In the genomic region with DNA sequence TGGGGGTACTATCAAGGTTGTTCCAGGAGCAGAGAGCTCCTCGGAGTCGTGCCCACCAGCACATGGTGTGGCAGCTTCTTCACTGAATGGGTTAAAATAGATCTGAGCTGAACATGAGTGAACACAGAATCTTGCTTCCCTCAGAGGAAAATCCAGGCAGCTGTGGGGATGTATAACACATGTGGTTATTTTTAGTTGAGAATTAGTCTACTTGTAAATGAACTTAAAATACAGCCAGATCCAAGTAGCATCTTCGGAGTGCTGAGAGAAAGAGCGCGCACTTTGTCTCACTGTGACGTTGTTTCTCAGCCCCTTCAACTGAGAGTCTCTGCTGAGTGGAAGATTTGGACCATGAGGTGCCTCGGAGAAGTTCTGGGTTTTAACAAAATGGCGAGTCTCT, we compare ENCODE assay signal across 21 mouse cellular contexts. TPM values are rescaled to one million over a fixed set of nuclear protein-coding genes. Genes with fewer than 3 reads are reported as not detected.
A peak's percentile ranks its signal among the peaks of the same experiment; 100 is the strongest.
DNase-seq lines count a peak whose midpoint lies in the region; ATAC-seq lines count a peak whose summit lies in the region.
"Had no signal": no experiment of that assay in that cellular context is flagged by ENCODE, and none has a peak within 500 bp of the region (broad histone marks: within the 10 kb centered on the region; RNA-seq: fewer than 3 reads in every experiment).

No protein-coding gene starts in this region.

- no peak for DNase-seq in heart, embryonic 10.5 days (ENCODE audit: low spot score)
- no peak for DNase-seq in limb, embryonic 10.5 days (ENCODE audit: low spot score)
- DNase-seq in layer of hippocampus, postnatal 14 days (ENCODE audit: low spot score in 2 of 2), result no peak
- DNase-seq: adrenal gland, adult 2 months; cerebellum, adult 11 months; cerebellum, postnatal 10 days; heart, postnatal 14 days; kidney, adult 8-10 months; kidney, postnatal 14 days; lung, adult 18-20 months; right cerebral cortex, postnatal 4 days had no signal

- no peak overlapping the region for H3K4me3 ChIP-seq in heart, embryonic 14.5 days (ENCODE audit: control insufficient read depth in 1 of 2, insufficient read depth in 1 of 2, low read depth in 1 of 2, low read length in 2 of 2)
- no peak overlapping the region for H3K4me3 ChIP-seq in heart, embryonic 10.5 days
- H3K4me3 ChIP-seq in limb, embryonic 13.5 days, result no peak overlapping the region
- H3K4me3 ChIP-seq in limb, embryonic 10.5 days, result no peak overlapping the region
- no peak overlapping the region for H3K4me3 ChIP-seq in embryonic facial prominence, embryonic 15.5 days (replicated peaks)
- H3K4me3 ChIP-seq: layer of hippocampus, adult 2 months had no signal

- 65% methylated on average over 8 of the region's 8 CpGs for WGBS in heart, embryonic 14.5 days
- WGBS in heart, embryonic 10.5 days, result 81% methylated on average over 8 of the region's 8 CpGs
- 71% methylated on average over 8 of the region's 8 CpGs for WGBS in limb, embryonic 13.5 days
- 93% methylated on average over 8 of the region's 8 CpGs for WGBS in limb, embryonic 10.5 days
- WGBS in embryonic facial prominence, embryonic 15.5 days, result 41% methylated on average over 8 of the region's 8 CpGs

- no peaks in the 10 kb centered on the region for H3K36me3 ChIP-seq in heart, embryonic 14.5 days (ENCODE audit: control insufficient read depth, insufficient read depth, low read length)
- H3K36me3 ChIP-seq in heart, embryonic 10.5 days, result no peaks in the 10 kb centered on the region
- peaks cover 7% of the 10 kb centered on the region; the same call in 1 of the 2 replicates for H3K36me3 ChIP-seq in limb, embryonic 13.5 days
- peaks cover 13% of the 10 kb centered on the region for H3K36me3 ChIP-seq in limb, embryonic 10.5 days
- H3K36me3 ChIP-seq in embryonic facial prominence, embryonic 15.5 days, result no peaks in the 10 kb centered on the region

- peaks cover 7 to 10% of the 10 kb centered on the region in 2 experiments; a peak in 3 of 4 replicates for H3K4me1 ChIP-seq in heart, embryonic 14.5 days (ENCODE audit: control insufficient read depth in 2 of 2, insufficient read depth in 2 of 2, low read length in 2 of 2)
- H3K4me1 ChIP-seq in heart, embryonic 10.5 days, result peaks cover 12% of the 10 kb centered on the region; the same call in 1 of the 2 replicates
- H3K4me1 ChIP-seq in limb, embryonic 13.5 days, result peaks cover 23% of the 10 kb centered on the region
- H3K4me1 ChIP-seq in limb, embryonic 10.5 days, result no peaks in the 10 kb centered on the region; the same call in 1 of the 2 replicates
- H3K4me1 ChIP-seq in embryonic facial prominence, embryonic 15.5 days, result peaks cover 30% of the 10 kb centered on the region

- no peaks in the 10 kb centered on the region for H3K27me3 ChIP-seq in heart, embryonic 14.5 days (ENCODE audit: control insufficient read depth, insufficient read depth, low read length)
- peaks cover 47% of the 10 kb centered on the region for H3K27me3 ChIP-seq in heart, embryonic 10.5 days (ENCODE audit: insufficient read depth, poor library complexity, severe bottlenecking)
- H3K27me3 ChIP-seq in limb, embryonic 13.5 days, result no peaks in the 10 kb centered on the region
- H3K27me3 ChIP-seq in limb, embryonic 10.5 days (ENCODE audit: low read depth, poor library complexity, severe bottlenecking), result no peaks in the 10 kb centered on the region
- H3K27me3 ChIP-seq in embryonic facial prominence, embryonic 15.5 days, result no peaks in the 10 kb centered on the region; the same call in 1 of the 2 replicates

- ATAC-seq in heart, embryonic 14.5 days (ENCODE audit: insufficient number of reproducible peaks, insufficient read depth, low FRiP score, low read depth), result peak; percentile 17; the same call in 1 of the 2 replicates
- ATAC-seq in limb, embryonic 13.5 days (ENCODE audit: low FRiP score, low read depth), result no peak
- no peak for ATAC-seq in embryonic facial prominence, embryonic 15.5 days (ENCODE audit: insufficient number of reproducible peaks, low FRiP score, low TSS enrichment, low read depth)
- ATAC-seq in activated CD4-positive, CD25-positive, alpha-beta regulatory T cell, adult 4 months, result no peak

- H3K4me2 ChIP-seq in heart, embryonic 14.5 days (ENCODE audit: low read length), result peak overlapping the region; percentile 24; the same call in 1 of the 2 replicates
- H3K4me2 ChIP-seq in limb, embryonic 13.5 days (replicated peaks), result peak overlapping the region; percentile 9; the same call in 1 of the 2 replicates
- peak overlapping the region; percentile 24 for H3K4me2 ChIP-seq in embryonic facial prominence, embryonic 15.5 days (replicated peaks)
- H3K4me2 ChIP-seq: hindbrain, embryonic 14.5 days; liver, embryonic 11.5 days; midbrain, embryonic 11.5 days had no signal

- no peak overlapping the region for H3K9ac ChIP-seq in heart, embryonic 14.5 days (ENCODE audit: low read length)
- no peak overlapping the region for H3K9ac ChIP-seq in limb, embryonic 13.5 days
- H3K9ac ChIP-seq in embryonic facial prominence, embryonic 15.5 days, result no peak overlapping the region
- H3K9ac ChIP-seq: hindbrain, embryonic 14.5 days had no signal

- peaks cover 4% of the 10 kb centered on the region; the same call in 1 of the 2 replicates for H3K9me3 ChIP-seq in heart, embryonic 14.5 days (ENCODE audit: control insufficient read depth, low read length)
- no peaks in the 10 kb centered on the region for H3K9me3 ChIP-seq in heart, embryonic 10.5 days
- peaks cover 8% of the 10 kb centered on the region; the same call in 1 of the 2 replicates for H3K9me3 ChIP-seq in limb, embryonic 13.5 days
- H3K9me3 ChIP-seq in limb, embryonic 10.5 days (replicated peaks), result no peaks in the 10 kb centered on the region
- H3K9me3 ChIP-seq in embryonic facial prominence, embryonic 15.5 days (replicated peaks), result no peaks in the 10 kb centered on the region

- peak overlapping the region in 1 of 2 experiments; percentile 25; a peak in 1 of 4 replicates for H3K27ac ChIP-seq in heart, embryonic 14.5 days (replicated peaks in 1 of 2; ENCODE audit: control insufficient read depth in 1 of 2, insufficient read depth in 1 of 2, low read depth in 2 of 2, low read length in 2 of 2)
- H3K27ac ChIP-seq in heart, embryonic 10.5 days, result no peak overlapping the region
- H3K27ac ChIP-seq in limb, embryonic 13.5 days, result peak overlapping the region; percentile 55; the same call in 1 of the 2 replicates
- no peak overlapping the region for H3K27ac ChIP-seq in limb, embryonic 10.5 days
- H3K27ac ChIP-seq in embryonic facial prominence, embryonic 15.5 days (replicated peaks), result peak overlapping the region; percentile 78
- H3K27ac ChIP-seq: hindbrain, embryonic 14.5 days; macrophage had no signal

RNA-seq across cellular contexts. Expression of gene Slc4a8, which starts 53.8 kb away (rescaled TPM):
- polyA plus RNA-seq in heart, embryonic 14.5 days (2014; fragmentation: Nextera tagmentation; extraction: Ambion mirVana), result 0.27 and 0.76 TPM in 2 replicates
- polyA plus RNA-seq in heart, embryonic 10.5 days (2016; fragmentation: Nextera tagmentation; extraction: Ambion mirVana), result 2.2 and 2.3 TPM in 2 replicates
- polyA plus RNA-seq in limb, embryonic 13.5 days (2015; fragmentation: Nextera tagmentation; extraction: Ambion mirVana), result 4.8 and 4.9 TPM in 2 replicates
- polyA plus RNA-seq in limb, embryonic 10.5 days (2016; fragmentation: Nextera tagmentation; extraction: Ambion mirVana), result 7.1 and 9.7 TPM in 2 replicates
- 4.8 TPM in 2 replicates for polyA plus RNA-seq in embryonic facial prominence, embryonic 15.5 days (2015; fragmentation: Nextera tagmentation; extraction: Ambion mirVana)
- total RNA-seq in layer of hippocampus, postnatal 14 days (2021), result 10 to 100 TPM; 79.1 to 82.0 TPM
- polyA plus RNA-seq in activated CD4-positive, CD25-positive, alpha-beta regulatory T cell, adult 4 months (2017; shearing (Covaris generic)), result 10 to 100 TPM in 1 of 2 experiments, 1 to 10 TPM in 1; 8.6 to 10.2 TPM

RNA-seq across cellular contexts. Expression of gene Scn8a, which starts 54.3 kb away (rescaled TPM):
- 0.27 and 0.31 TPM in 2 replicates for polyA plus RNA-seq in heart, embryonic 14.5 days (2014; fragmentation: Nextera tagmentation; extraction: Ambion mirVana)
- 0.70 and 2.0 TPM in 2 replicates for polyA plus RNA-seq in heart, embryonic 10.5 days (2016; fragmentation: Nextera tagmentation; extraction: Ambion mirVana)
- polyA plus RNA-seq in limb, embryonic 13.5 days (2015; fragmentation: Nextera tagmentation; extraction: Ambion mirVana), result 5.5 and 6.1 TPM in 2 replicates
- polyA plus RNA-seq in limb, embryonic 10.5 days (2016; fragmentation: Nextera tagmentation; extraction: Ambion mirVana), result 3.9 and 4.3 TPM in 2 replicates
- 4.3 and 5.5 TPM in 2 replicates for polyA plus RNA-seq in embryonic facial prominence, embryonic 15.5 days (2015; fragmentation: Nextera tagmentation; extraction: Ambion mirVana)
- 100 to 1,000 TPM; 208 to 232 TPM for total RNA-seq in layer of hippocampus, postnatal 14 days (2021)
- polyA plus RNA-seq in activated CD4-positive, CD25-positive, alpha-beta regulatory T cell, adult 4 months (2017; shearing (Covaris generic)), result 1 to 10 TPM in 1 of 2 experiments, under 1 TPM in 1; 0.52 to 2.2 TPM
- total RNA-seq: monocyte, adult 5-6 weeks had no signal
- polyA plus RNA-seq: macrophage had no signal

Comparison
In these comparisons a context has a peak if more than half of its experiments do, and no peak if none do; other contexts are left out.
1. H3K27ac ChIP-seq: peak in limb, embryonic 13.5 days (single experiment) and embryonic facial prominence, embryonic 15.5 days (single experiment); none in heart, embryonic 10.5 days (single experiment) and limb, embryonic 10.5 days (single experiment).
2. Peak in every context shown above with its lines, with median percentiles within 50 percentile points of each other: H3K4me2 ChIP-seq.